Mouse (Mus musculus) common myeloid progenitor, adult 5-6 weeks (primary cell): Measurements from ENCODE around the gene Sphk2. TPM values are rescaled to one million over a fixed set of nuclear protein-coding genes. Genes with fewer than 3 reads are reported as not detected.

Source experiments
- ATAC-seq: replicated peaks from 2 replicates; pipeline ENCODE4 v1.8.0; 2016; ENCODE audit warnings: low read depth, mild to moderate bottlenecking, moderate TSS enrichment, inconsistent platforms; ENCODE audit not compliant: poor library complexity, severe bottlenecking
- total RNA-seq: library from RNA; stranded (forward); fragments of 200-1000, 187-1606 nt; gene quantifications from 2 replicates; pipeline ENCODE4 v1.2.3, GENCODE M21; 2017

Gene Sphk2
- 8.2 and 9.5 TPM in 2 replicates for total RNA-seq

DNA sequence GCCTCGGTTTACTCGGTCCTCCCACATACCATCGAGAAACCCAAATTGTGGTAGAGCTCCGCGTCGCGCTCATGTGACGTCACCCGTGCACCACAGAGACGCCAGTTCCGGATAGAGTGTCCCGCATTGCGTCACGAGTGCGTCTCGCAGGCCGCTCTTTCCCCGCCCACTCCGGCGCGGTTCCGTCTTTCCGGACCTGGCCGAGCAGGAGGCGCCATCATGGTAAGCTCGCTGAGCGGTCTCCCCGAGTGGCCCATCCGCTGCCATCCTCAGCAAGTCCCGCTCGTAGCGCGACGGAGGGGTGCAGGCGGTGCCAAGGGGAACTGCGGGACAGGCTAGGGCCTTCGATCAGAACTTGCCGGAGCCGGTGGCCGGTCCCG is at the start of gene Sphk2:
TSS of gene Sphk2 (minus strand) at position 85 of the 380 bp plus-strand sequence.
- ATAC-seq, result peak; percentile 63

GRCm38 (mm10) chr7:45767500-45767899 is 49.7 kb upstream of the Sphk2 start:
- no peak for ATAC-seq

GRCm38 (mm10) chr7:45766764-45767163 is 49.0 kb upstream of the Sphk2 start:
- no peak for ATAC-seq

DNA sequence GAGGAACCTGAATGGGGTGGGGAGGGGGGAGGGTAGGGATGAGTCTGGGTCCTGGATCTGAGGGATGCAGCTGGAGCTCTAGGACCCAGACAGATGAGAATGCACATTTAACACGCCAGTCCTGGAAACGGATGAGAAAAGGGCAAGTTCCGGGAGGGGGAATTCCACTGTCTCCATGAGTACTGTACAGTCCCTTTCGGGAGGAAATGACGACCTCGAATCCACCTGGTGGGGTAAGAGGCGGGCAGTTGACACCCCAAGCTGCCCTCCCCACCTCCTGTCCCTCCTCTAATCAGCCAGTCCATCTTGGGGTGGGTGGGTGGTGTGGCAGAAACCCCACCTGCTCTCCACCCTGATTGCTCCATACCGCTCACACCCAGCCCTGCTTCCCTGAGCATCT is 48.2 kb upstream of the Sphk2 start:
- ATAC-seq, result no peak

- no peak for ATAC-seq
Observed at GRCm38 (mm10) chr7:45760151-45760550, 42.3 kb upstream of the Sphk2 start.

GRCm38 (mm10) chr7:45759400-45759799 is 41.6 kb upstream of the Sphk2 start:
- ATAC-seq, result no peak

- ATAC-seq, result no peak
Observed at GRCm38 (mm10) chr7:45755703-45756102, 37.9 kb upstream of the Sphk2 start.

DNA sequence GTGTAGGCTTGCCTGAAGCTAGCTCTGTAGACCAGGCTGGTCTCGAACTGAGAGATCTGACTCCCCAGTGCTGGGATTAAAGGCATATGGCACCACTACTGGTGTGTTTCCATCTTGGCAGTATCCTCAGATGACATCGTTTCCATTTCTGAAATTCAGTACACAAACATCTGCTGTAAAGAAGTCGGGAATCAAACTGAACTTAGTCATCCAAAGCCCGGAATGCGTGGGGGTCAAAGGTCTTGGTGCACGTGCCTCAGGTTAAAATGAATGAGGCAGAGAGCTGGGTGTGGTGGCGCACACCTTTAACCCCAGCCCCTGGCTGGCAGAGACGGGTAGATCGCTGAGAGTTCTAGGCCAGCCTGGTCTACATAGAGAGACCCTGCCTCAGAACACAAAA is 32.4 kb upstream of the Sphk2 start:
- no peak for ATAC-seq

DNA sequence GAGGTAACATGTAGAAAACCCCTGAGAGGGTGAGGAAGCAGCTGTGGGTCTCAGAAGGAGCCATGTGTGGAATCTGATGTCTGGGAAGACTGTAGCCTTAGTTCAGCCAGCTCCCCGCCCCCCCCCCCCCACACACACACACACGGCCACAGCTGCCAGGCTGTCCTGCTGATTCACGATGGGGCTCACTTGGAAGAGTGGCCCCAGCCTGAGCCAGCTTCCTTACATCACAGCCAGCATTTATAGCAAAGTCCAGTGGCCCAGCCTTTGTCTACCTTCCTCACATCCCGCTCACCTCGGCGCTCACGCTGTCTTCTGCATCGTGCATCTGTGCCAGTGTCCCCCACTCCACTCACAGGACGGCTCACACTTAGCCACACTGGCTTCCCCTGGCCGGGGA is 31.6 kb upstream of the Sphk2 start:
- 0 out of 2 replicates have a peak, but pooled peaks have one; percentile 32 for ATAC-seq

DNA sequence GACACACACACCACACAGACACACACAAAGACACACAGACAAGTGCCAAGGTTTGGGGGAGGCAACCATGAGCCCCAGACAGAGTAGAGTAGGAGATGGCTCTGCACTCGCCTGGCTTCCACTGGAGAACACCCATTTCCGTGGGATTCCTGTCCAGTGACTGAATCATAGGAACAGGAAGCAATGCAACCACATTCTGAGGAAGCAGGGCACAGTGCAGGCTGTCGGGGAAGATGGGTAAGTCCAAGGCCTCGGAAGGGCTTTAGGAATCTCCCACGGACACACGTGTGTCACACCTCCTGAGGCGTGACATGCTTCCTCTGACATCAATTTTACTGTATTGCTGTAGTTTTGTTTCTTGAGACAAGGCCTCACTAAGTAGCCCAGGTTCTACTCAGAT is 30.3 kb upstream of the Sphk2 start:
- ATAC-seq, result no peak

GRCm38 (mm10) chr7:45747450-45747849 is 29.6 kb upstream of the Sphk2 start:
- no peak for ATAC-seq

DNA sequence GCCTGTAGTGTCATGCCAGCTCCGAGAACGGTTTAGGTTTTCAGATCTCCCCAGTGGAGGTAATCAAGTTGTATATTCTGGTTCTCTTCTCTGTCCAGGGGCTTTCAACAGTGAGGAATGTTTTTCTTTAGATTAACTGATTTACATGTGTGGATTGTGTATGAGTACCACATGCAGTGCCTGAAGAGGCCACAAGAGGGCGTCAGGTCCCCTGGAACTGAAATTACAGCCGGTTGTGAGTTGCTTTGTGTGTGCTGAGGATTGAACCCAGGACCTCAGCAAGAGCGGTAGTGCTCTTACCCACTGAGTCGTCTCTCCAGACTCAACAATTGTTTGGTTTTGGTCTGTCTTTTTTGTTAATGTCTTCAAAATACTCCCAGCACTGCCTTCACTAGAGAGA is 28.7 kb upstream of the Sphk2 start:
- no peak for ATAC-seq

- peak; percentile 47; the same call in 1 of the 2 replicates for ATAC-seq
Observed at GRCm38 (mm10) chr7:45744387-45744786, 26.6 kb upstream of the Sphk2 start.

DNA sequence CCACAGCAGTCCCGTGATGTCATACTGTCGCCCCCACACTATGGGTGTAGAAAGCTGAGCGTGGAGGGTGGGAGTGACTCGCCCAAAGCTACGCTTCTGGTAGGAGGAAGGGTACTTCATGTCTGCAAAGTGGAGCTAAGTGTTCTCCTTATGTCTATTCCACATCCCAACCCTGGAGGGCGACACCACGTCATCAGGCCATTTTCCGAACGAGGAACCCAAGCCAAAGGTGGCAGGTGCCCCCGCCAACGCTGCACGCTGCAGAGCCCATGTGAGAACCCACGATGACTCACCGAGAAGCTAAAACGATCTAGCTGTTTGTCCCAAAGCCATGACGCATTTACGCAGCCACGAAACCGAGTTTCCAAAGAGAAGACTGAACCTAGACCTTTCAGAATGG is 24.5 kb upstream of the Sphk2 start:
- ATAC-seq, result peak; percentile 33

DNA sequence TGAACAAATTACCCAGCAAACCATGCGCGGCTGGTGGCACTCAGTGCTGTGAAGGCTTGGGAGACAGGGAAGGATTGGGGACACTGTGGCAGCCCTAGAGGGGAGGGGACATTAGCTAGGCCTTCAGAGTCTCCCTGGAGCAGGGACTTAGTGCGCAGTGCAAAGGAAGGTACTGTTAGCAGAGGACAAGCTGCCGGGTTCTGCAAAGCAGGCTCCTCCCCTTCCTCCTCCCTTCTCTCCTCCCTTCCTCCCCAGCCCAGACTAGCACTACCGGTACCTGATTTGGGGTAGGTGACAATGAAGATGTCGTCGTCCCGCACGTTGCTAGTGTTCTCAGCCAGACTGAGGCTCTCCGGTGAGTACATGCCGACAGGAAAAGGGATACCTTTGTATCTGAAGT is 24.0 kb upstream of the Sphk2 start:
- ATAC-seq, result peak; percentile 71

- ATAC-seq, result peak; percentile 27
Observed at GRCm38 (mm10) chr7:45741308-45741707, 23.5 kb upstream of the Sphk2 start.

GRCm38 (mm10) chr7:45739820-45740219 is 22.0 kb upstream of the Sphk2 start:
- ATAC-seq, result no peak

- peak; percentile 69 for ATAC-seq
Observed at GRCm38 (mm10) chr7:45739162-45739763, 21.5 kb upstream of the Sphk2 start.

- 0 out of 2 replicates have a peak, but pooled peaks have one; percentile 12 for ATAC-seq
Observed at GRCm38 (mm10) chr7:45733477-45733876, 15.7 kb upstream of the Sphk2 start.

DNA sequence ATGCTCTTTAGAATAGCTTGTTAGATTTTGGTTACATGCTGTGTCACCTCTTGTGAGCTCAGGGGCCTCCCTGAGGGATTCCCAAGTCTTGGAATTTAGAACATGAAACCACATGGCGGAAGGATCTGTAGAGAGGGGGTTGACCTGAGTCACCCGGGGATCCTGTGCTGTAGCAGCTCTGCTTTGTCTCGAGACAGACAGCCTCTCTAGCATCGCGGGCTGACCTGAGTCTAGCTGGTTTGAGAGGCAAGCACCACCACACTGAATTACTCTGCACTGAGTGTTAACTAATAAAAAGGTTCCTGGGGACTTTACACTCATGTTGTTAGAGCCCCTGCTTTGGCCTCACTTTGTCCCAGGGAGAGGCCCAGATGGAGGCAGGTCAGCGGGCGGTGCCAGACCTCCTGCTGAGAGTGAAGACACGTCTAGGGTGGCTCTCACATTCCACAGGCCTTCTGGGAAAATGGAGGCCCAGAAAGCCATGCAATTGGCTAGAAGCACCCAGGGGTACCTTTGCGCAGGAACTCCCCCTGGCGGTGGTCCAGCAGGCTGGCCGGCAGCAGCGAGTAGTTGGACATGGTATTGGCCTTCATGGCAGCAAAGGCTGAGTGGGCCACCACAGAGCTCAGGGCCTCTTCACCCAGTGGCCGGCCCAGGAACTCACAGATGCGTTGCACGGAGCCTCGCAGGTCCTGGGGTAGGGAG is 13.1 kb upstream of the Sphk2 start:
- peak; percentile 57 for ATAC-seq

GRCm38 (mm10) chr7:45727625-45728024 is 9.8 kb upstream of the Sphk2 start:
- no peak for ATAC-seq

DNA sequence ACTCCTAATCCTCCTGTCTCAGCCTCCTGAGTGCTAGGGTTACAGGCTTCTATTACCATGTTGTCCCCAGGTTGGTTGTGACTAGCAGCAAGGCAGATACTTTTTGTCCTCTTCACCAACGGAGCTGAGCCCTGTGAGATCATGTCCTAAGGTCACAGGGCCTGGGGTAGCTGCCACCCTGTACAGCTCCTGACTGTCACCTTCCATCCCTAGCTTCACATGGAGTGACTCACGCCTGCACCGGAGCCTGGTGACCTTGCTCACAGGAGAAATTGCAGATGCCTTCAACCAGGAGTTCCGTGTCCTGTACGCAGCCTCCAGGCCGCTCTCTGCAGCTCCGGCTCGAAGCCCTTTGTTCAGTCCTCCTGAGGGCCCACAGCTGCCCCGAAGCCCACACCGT is 8.6 kb upstream of the Sphk2 start:
- ATAC-seq, result no peak
